Mouse (Mus musculus) cerebellum, adult 11-12 months (tissue): ENCODE data around the gene Gm29582.
"Not testable (repeated sequence)": the region's sequence is repeated elsewhere in the genome, so short reads cannot be mapped to it uniquely, and the experiment has no call there.

Experiments
- DNase-seq: peaks from one replicate; pipeline ENCODE4 v3.0.0; 2022

The Gm29582 gene

GRCm38 (mm10) chrY:30738461-30738860 lies at the start of gene Gm29582:
Gene Gm29582, minus strand, starts transcription at chrY:30738561.
- not testable (repeated sequence) for DNase-seq
